Mouse (Mus musculus): ENCODE data around the gene Ifne. TPM values are rescaled to one million over a fixed set of nuclear protein-coding genes. Genes with fewer than 3 reads are reported as not detected.

The Ifne gene
- polyA plus RNA-seq, 1 experiment from 2014 or later, result not detected

MicroRNAs encoded within 50 kb of the gene (microRNA counts, 519-probe panel; counts per million panel counts)
- microRNA mmu-miR-31, result 2,451 counts per million, percentile 47 among the panel's probes with 10 or more counts

Small RNA genes lying within 50 kb of the gene (microRNA-seq; reads per million reads assigned to microRNA genes)
- 252 reads per million, percentile 62 among the genes with 10 or more reads in this experiment for gene Mir31

Other genes starting within 250 kb of the Ifne start
- gene C87499, start 245.8 kb downstream of the Ifne start, polyA plus RNA-seq (2015; fragmentation: Nextera tagmentation; extraction: Ambion mirVana), result not detected in 2 replicates
- not detected in 2 replicates for gene Ifna13, start 235.7 kb downstream of the Ifne start, polyA plus RNA-seq (2015; fragmentation: Nextera tagmentation; extraction: Ambion mirVana)
- not detected in 2 replicates for gene Ifna16, start 203.3 kb downstream of the Ifne start, polyA plus RNA-seq (2015; fragmentation: Nextera tagmentation; extraction: Ambion mirVana)
- not detected in 2 replicates for gene Ifna2, start 196.3 kb downstream of the Ifne start, polyA plus RNA-seq (2015; fragmentation: Nextera tagmentation; extraction: Ambion mirVana)
- not detected in 2 replicates for gene Ifnab, start 188.8 kb downstream of the Ifne start, polyA plus RNA-seq (2015; fragmentation: Nextera tagmentation; extraction: Ambion mirVana)
- gene Gm26566, start 158.4 kb downstream of the Ifne start, polyA plus RNA-seq (2015; fragmentation: Nextera tagmentation; extraction: Ambion mirVana), result 1.1 and 1.7 TPM in 2 replicates
- gene Klhl9, start 157.7 kb downstream of the Ifne start, polyA plus RNA-seq (2015; fragmentation: Nextera tagmentation; extraction: Ambion mirVana), result 93.3 and 96.3 TPM in 2 replicates
- not detected in 2 replicates for gene Gm13271, start 125.3 kb downstream of the Ifne start, polyA plus RNA-seq (2015; fragmentation: Nextera tagmentation; extraction: Ambion mirVana)
- gene Gm13283, start 120.1 kb downstream of the Ifne start, polyA plus RNA-seq (2015; fragmentation: Nextera tagmentation; extraction: Ambion mirVana), result 0.21 and 0.68 TPM in 2 replicates
- gene Gm13290, start 106.4 kb downstream of the Ifne start, polyA plus RNA-seq (2015; fragmentation: Nextera tagmentation; extraction: Ambion mirVana), result 0.22 and 0.74 TPM in 2 replicates
- gene Gm13289, start 103.3 kb downstream of the Ifne start, polyA plus RNA-seq (2015; fragmentation: Nextera tagmentation; extraction: Ambion mirVana), result not detected in 2 replicates
- gene Gm13272, start 100.4 kb downstream of the Ifne start, polyA plus RNA-seq (2015; fragmentation: Nextera tagmentation; extraction: Ambion mirVana), result 0.39 TPM in 1 of 2 replicates, not detected in the other
- gene Ifnz, start 98.1 kb downstream of the Ifne start, polyA plus RNA-seq (2015; fragmentation: Nextera tagmentation; extraction: Ambion mirVana), result 0.66 TPM in 1 of 2 replicates, not detected in the other
- not detected in 2 replicates for gene Gm13276, start 94.5 kb downstream of the Ifne start, polyA plus RNA-seq (2015; fragmentation: Nextera tagmentation; extraction: Ambion mirVana)
- not detected in 2 replicates for gene Gm13277, start 91.6 kb downstream of the Ifne start, polyA plus RNA-seq (2015; fragmentation: Nextera tagmentation; extraction: Ambion mirVana)
- not detected in 2 replicates for gene Gm13278, start 88.7 kb downstream of the Ifne start, polyA plus RNA-seq (2015; fragmentation: Nextera tagmentation; extraction: Ambion mirVana)
- not detected in 2 replicates for gene Gm13275, start 85.7 kb downstream of the Ifne start, polyA plus RNA-seq (2015; fragmentation: Nextera tagmentation; extraction: Ambion mirVana)
- not detected in 2 replicates for gene Gm13279, start 82.8 kb downstream of the Ifne start, polyA plus RNA-seq (2015; fragmentation: Nextera tagmentation; extraction: Ambion mirVana)
- gene Gm13285, start 80.5 kb downstream of the Ifne start, polyA plus RNA-seq (2015; fragmentation: Nextera tagmentation; extraction: Ambion mirVana), result 1.5 and 1.7 TPM in 2 replicates
- gene Gm13287, start 76.9 kb downstream of the Ifne start, polyA plus RNA-seq (2015; fragmentation: Nextera tagmentation; extraction: Ambion mirVana), result not detected in 2 replicates
- gene Gm13288, start 74.7 kb downstream of the Ifne start, polyA plus RNA-seq (2015; fragmentation: Nextera tagmentation; extraction: Ambion mirVana), result 0.11 TPM in 1 of 2 replicates, not detected in the other
- gene Ifna7, start 64.0 kb downstream of the Ifne start, polyA plus RNA-seq (2015; fragmentation: Nextera tagmentation; extraction: Ambion mirVana), result not detected in 2 replicates
- not detected in 2 replicates for gene Ifna11, start 60.2 kb downstream of the Ifne start, polyA plus RNA-seq (2015; fragmentation: Nextera tagmentation; extraction: Ambion mirVana)
- gene Ifna6, start 52.8 kb downstream of the Ifne start, polyA plus RNA-seq (2015; fragmentation: Nextera tagmentation; extraction: Ambion mirVana), result not detected in 2 replicates
- not detected in 2 replicates for gene Ifna5, start 44.7 kb downstream of the Ifne start, polyA plus RNA-seq (2015; fragmentation: Nextera tagmentation; extraction: Ambion mirVana)
- gene Ifna4, start 38.3 kb downstream of the Ifne start, polyA plus RNA-seq (2015; fragmentation: Nextera tagmentation; extraction: Ambion mirVana), result not detected in 2 replicates
- not detected in 2 replicates for gene Ifna1, start 30.1 kb downstream of the Ifne start, polyA plus RNA-seq (2015; fragmentation: Nextera tagmentation; extraction: Ambion mirVana)

All from lung, embryonic 15.5 days (tissue).